Mouse (Mus musculus): Measurements from ENCODE around the gene Mms19.

Gene Mms19

GRCm38 (mm10) chr19:41898860-41899259 lies 82.1 kb downstream of the Mms19 start:
- peak; percentile 77 for DNase-seq (ENCODE audit: low spot score)

DNA sequence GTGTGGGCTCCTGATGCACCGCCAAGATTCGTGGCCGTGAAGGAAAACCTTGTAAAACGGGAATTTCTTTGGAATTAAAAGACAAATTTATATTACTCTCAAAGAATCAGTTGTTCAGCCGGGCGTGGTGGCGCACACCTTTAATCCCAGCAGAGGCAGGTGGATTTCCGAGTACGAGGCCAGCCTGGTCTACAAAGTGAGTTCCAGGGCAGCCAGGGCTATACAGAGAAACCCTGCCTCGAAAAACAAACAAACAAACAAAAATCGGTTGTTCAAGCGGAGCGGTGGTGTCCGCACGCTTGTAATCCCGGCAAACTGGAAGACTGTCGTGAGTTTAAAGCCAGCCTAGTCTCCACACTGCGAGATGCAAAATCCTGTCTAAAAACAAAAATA lies 84.6 kb downstream of the Mms19 start:
- no peak for DNase-seq (ENCODE audit: low spot score)

DNA sequence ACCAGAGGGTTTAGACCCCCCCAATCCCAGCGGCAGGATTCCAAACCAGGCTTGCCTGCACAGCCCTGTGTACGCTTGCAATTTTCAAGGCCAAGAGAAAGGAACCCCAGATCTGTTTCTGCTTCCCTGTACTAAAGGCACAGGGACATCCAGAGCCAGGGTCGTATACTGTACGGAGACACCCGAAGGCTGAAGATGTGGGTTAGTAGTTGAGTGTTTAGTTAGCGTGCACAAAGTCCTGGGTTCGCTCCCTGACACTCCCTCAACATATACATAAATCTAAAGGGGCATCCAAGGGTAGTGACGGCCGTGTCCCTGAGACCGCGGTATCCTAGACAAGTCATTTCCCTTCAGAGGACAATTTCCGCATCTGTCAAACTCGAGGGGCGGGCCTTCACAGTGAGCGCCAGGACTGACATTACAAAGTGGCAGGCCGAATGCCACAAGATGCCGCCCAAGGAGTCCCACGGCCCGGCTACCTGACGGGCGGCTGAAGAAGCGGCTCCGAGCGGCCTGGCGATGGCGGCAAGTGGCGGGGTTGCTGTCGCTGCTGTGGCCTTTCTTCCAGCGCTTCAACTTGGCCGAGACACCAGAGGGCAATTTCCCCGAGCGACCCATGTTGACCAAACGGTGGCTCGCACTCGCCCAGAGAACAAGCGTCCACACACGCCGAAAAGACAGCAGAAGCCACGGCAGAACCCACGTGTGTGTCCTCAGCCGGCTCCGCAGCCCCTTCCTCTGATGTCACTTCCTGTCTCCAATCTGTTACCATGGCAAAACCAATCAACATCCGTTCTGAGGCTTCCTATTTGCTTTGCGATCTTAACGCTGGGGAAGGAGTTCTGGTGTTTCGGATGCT lies 85.3 kb downstream of the Mms19 start, which contains the start of gene Rrp12:
Gene Rrp12, minus strand, starts transcription at position 714 of the 859 bp plus-strand sequence.
- peak; percentile 96 for DNase-seq (ENCODE audit: low spot score)

DNA sequence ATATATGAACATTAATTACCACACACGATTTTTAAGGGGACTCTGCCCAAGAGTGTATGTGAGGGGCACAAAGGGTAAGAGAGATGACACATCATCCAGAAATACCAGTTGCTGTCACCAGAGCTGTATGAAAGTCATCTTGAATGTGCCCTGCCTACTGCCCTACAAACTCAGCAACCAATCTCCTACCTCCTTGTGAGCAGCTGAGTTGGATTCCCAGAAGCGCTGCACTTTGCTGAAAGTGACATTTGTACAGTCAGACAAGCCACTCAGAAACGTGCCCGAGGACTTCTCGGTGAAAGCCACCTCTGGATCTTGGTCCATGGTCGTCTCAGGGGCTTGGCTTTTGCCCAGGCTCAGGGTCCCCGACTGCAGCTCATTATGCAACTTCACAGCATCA lies 86.0 kb downstream of the Mms19 start:
- no peak for DNase-seq (ENCODE audit: low spot score)
